Mouse (Mus musculus) forebrain, embryonic 10.5 days (tissue): Measurements from ENCODE around the gene Calcb. TPM values are rescaled to one million over a fixed set of nuclear protein-coding genes. Genes with fewer than 3 reads are reported as not detected.

Source experiments
- DNase-seq: peaks from one replicate; pipeline ENCODE4 v3.0.0-alpha.2; 2017; ENCODE audit warnings: low spot score; ENCODE audit errors: extremely low spot score
- H3K27ac ChIP-seq: fragments of 300-500 bp; sonication (generic); 2 replicates; pipeline ENCODE4 v1.5.1; 2016; ENCODE audit warnings: mild to moderate bottlenecking
- H3K27me3 ChIP-seq: fragments of 300-500 bp; sonication (generic); 2 replicates; pipeline ENCODE4 v1.6.1; 2016; ENCODE audit warnings: mild to moderate bottlenecking; ENCODE audit not compliant: poor library complexity, severe bottlenecking
- H3K36me3 ChIP-seq: fragments of 300-500 bp; sonication (generic); replicated peaks from 2 replicates; pipeline ENCODE4 v1.6.1; 2016; ENCODE audit warnings: mild to moderate bottlenecking, moderate library complexity
- H3K4me1 ChIP-seq: fragments of 300-500 bp; sonication (generic); 2 replicates; pipeline ENCODE4 v1.6.1; 2016
- H3K4me3 ChIP-seq: fragments of 300-500 bp; sonication (generic); 2 replicates; pipeline ENCODE4 v1.5.1; 2016; ENCODE audit warnings: mild to moderate bottlenecking, moderate library complexity
- H3K9me3 ChIP-seq: fragments of 300-500 bp; sonication (generic); 2 replicates; pipeline ENCODE4 v1.6.1; 2016; ENCODE audit warnings: mild to moderate bottlenecking, moderate library complexity
- WGBS: fragments of 180-500 bp; shearing (Covaris S2); methylation state at CpG from one replicate; pipeline ENCODE4 v1.1.7; 2016; 5-methylcytosine and 5-hydroxymethylcytosine counted together
- polyA plus RNA-seq: library from polyadenylated mRNA; unstranded; fragments of >200 nt; fragmentation: Nextera tagmentation; extraction: Ambion mirVana; gene quantifications from 2 replicates; pipeline ENCODE4 v1.2.1, GENCODE M21; 2016

Calcb gene
- polyA plus RNA-seq, 1 experiment from 2014 or later: not detected

DNA sequence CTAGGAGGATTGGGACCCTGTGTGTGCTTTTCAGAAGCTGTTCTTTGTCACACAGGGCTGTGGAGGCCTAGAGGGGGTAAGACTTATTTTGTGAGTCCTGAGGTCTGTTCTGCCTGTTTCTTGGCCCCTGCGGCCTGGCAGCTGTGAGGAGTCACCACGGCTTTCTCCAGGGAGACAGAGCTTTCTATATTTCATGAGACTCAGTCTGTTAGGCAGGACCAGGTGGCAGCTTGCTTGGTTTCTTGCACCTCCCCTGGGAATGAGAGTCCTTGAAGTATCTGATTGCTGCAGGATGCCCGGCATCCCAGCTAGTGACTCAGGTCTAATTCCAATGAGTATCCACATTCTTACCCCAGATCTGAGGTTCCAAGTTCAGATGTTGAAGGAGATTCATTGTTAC, 46.8 kb downstream of the Calcb start:
- H3K4me1 ChIP-seq: no peaks in the 10 kb centered on the region
- H3K27ac ChIP-seq: no peak overlapping the region
- 89% methylated on average over 3 of the region's 3 CpGs for WGBS
- H3K4me3 ChIP-seq: no peak overlapping the region
- DNase-seq: no peak
- H3K36me3 ChIP-seq: no peaks in the 10 kb centered on the region
- H3K9me3 ChIP-seq: no peaks in the 10 kb centered on the region
- H3K27me3 ChIP-seq: no peaks in the 10 kb centered on the region

DNA sequence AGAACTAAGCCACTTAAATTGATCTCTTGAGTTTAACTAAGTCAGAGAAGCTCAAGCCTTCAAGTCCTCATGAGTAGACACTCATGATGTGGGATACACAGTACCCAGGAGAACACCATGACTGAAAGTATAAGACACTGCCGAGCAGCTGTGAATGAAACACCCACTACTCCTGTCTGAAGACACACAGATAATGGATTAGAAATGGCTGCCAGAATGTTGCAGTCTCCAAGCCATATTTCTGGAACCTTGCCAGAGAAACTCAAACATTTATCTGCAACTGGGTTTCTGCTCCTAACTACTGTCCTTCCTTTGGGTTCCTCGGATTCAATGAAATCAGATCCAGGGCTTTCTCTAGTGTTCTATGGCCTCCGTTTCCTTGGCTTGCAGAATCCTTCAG, 48.1 kb downstream of the Calcb start:
- whole genome bisulfite sequencing: 87% methylated on average over 3 of the region's 3 CpGs
- no peaks in the 10 kb centered on the region for H3K27me3 ChIP-seq
- no peak for DNase-seq
- H3K9me3 ChIP-seq: no peaks in the 10 kb centered on the region
- H3K36me3 ChIP-seq: no peaks in the 10 kb centered on the region
- H3K27ac ChIP-seq: no peak overlapping the region
- no peak overlapping the region for H3K4me3 ChIP-seq
- no peaks in the 10 kb centered on the region for H3K4me1 ChIP-seq

DNA sequence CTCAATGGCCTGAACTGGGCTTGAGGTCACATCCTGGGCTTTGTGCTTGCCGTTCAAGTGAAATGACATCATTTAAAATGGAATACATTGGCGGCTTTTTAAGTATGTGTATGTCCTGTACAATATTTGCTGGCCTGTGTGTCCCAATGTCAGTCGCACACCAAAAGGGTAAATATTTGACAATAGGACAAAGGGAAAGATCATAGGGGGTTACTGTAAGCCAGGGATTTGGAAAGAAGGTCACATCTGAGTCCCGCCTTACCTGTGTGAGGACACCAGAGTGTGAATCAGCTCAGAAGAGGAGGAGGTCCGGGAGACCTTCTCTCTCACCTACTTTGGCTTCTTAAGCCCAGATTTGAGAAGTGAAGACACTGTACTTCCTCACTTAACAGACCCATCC, 50.1 kb downstream of the Calcb start:
- Histone ChIP-seq H3K27me3 (no peaks in the 10 kb centered on the region), H3K27ac (no peak overlapping the region), H3K36me3 (no peaks in the 10 kb centered on the region), H3K9me3 (no peaks in the 10 kb centered on the region), H3K4me3 (no peak overlapping the region), H3K4me1 (no peaks in the 10 kb centered on the region)
- WGBS: 89% methylated on average over 5 of the region's 5 CpGs
- DNase-seq: no peak

DNA sequence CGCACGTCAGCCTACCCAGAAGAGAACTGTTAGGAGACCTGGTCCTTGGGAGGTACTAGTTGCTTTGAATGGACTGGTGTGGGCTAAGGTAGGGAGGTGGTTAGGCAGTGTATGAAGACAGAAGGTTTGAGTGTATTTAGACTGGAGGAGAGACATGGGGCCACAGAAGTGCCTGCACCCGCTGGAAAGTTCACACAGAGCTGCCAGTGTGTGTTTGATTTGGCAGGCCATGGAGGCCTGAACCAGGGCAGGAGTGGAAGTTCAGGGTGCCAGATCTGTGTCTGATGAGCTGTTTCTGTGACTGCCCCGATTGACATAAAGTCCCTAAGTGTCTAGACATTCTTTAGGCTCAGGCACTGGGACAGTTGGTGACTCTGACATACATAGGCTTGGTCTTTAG, 50.6 kb downstream of the Calcb start:
- Histone ChIP-seq H3K27me3 (no peaks in the 10 kb centered on the region), H3K27ac (no peak overlapping the region), H3K9me3 (no peaks in the 10 kb centered on the region), H3K4me3 (no peak overlapping the region), H3K4me1 (0 out of 2 replicates have a peak, but pooled peaks cover 2% of the 10 kb centered on the region), H3K36me3 (no peaks in the 10 kb centered on the region)
- no peak for DNase-seq
- 91% methylated on average over 4 of the region's 4 CpGs for WGBS

DNA sequence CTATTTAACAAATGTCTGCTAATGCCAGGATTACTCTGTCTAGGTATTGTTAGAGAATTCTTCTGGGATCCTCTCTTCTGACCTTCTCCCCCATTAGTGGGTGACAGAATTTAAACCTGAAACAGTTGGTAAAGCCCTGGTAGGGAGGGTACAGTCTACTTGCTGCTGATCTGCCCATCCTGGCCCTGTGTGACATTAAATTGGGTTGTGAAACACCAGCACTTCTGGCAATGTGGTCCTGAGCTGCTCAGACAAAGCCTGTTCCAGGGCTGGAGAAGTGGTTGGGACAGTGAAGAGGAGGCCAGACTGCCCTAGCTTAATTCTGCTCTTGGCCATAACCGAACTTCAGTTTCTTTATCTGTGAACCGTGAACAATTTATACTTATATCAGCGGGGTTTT, 52.1 kb downstream of the Calcb start:
- Histone ChIP-seq H3K4me1 (0 out of 2 replicates have a peak, but pooled peaks cover 2% of the 10 kb centered on the region), H3K9me3 (no peaks in the 10 kb centered on the region), H3K4me3 (no peak overlapping the region), H3K27me3 (no peaks in the 10 kb centered on the region), H3K36me3 (no peaks in the 10 kb centered on the region), H3K27ac (no peak overlapping the region)
- 100% methylated on average over 3 of the region's 3 CpGs for WGBS
- DNase-seq: no peak

DNA sequence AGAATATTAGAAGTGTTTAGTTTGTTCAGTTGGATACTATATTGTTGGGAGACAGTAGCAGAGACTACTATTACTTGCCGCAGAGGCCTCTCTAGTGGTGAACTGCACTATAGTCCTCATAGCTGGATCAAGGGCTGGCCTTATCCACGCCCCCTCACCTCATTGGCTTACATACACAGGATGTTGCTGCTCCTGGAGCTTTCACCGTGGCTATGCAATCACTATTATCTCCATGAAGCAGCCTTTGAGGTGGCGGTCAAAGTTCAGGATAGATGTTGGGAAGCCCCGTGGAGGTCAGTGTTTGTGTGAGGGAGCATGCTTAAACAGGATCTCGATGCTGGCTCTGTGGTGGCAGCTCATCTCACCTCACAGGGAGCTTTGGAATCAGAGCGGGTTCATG, 53.4 kb downstream of the Calcb start:
- no peaks in the 10 kb centered on the region for H3K9me3 ChIP-seq

More for the DNA sequence above, 53.4 kb downstream of the Calcb start:
- H3K4me1 ChIP-seq: 0 out of 2 replicates have a peak, but pooled peaks cover 2% of the 10 kb centered on the region
- no peaks in the 10 kb centered on the region for H3K27me3 ChIP-seq
- no peaks in the 10 kb centered on the region for H3K36me3 ChIP-seq
- 86% methylated on average over 7 of the region's 7 CpGs for WGBS
- H3K27ac ChIP-seq: no peak overlapping the region
- no peak for DNase-seq
- no peak overlapping the region for H3K4me3 ChIP-seq

Other genes starting within 250 kb of the Calcb start
- gene Cyp2r1, start 155.7 kb upstream of the Calcb start, polyA plus RNA-seq: 1.1 and 1.2 TPM in 2 replicates
- gene Calca, start 82.3 kb upstream of the Calcb start, polyA plus RNA-seq: 3.1 and 4.0 TPM in 2 replicates
- gene Insc, start 25.1 kb downstream of the Calcb start, polyA plus RNA-seq: 0.82 and 0.92 TPM in 2 replicates